Mouse (Mus musculus) kidney, postnatal 0 days (tissue): ENCODE data around the gene Tsn. TPM values are rescaled to one million over a fixed set of nuclear protein-coding genes. Genes with fewer than 3 reads are reported as not detected.

Experiments
- ATAC-seq: fragments of 200-750 bp; cut with Nextera tagmentation; replicated peaks from 2 replicates; pipeline ENCODE4 v1.8.0; 2017; ENCODE audit warnings: low read depth, moderate number of reproducible peaks, moderate TSS enrichment, moderate library complexity; ENCODE audit not compliant: low FRiP score
- DNase-seq: peaks from one replicate; pipeline ENCODE4 v3.0.0-alpha.2; 2016; ENCODE audit warnings: low spot score
- H3K27ac ChIP-seq: fragments of 300-500 bp; sonication (generic); 2 replicates; pipeline ENCODE4 v1.5.1; 2014; ENCODE audit warnings: mild to moderate bottlenecking
- H3K27me3 ChIP-seq: fragments of 300-500 bp; sonication (generic); 2 replicates; pipeline ENCODE4 v1.6.1; 2014; ENCODE audit warnings: low read length, mixed read lengths; ENCODE audit not compliant: insufficient read depth
- H3K36me3 ChIP-seq: fragments of 300-500 bp; sonication (generic); 2 replicates; pipeline ENCODE4 v1.6.1; 2014; ENCODE audit warnings: low read length, mixed read lengths; ENCODE audit not compliant: insufficient read depth
- H3K4me1 ChIP-seq: fragments of 300-500 bp; sonication (generic); replicated peaks from 2 replicates; pipeline ENCODE4 v1.6.1; 2014; ENCODE audit warnings: antibody characterized with exemption, low read length, mixed read lengths; ENCODE audit not compliant: insufficient read depth
- H3K4me2 ChIP-seq: fragments of 300-500 bp; sonication (generic); 2 replicates; pipeline ENCODE4 v1.6.1; 2014; ENCODE audit warnings: mild to moderate bottlenecking, low read length, moderate library complexity, mixed read lengths
- H3K4me3 ChIP-seq: fragments of 300-500 bp; sonication (generic); replicated peaks from 2 replicates; pipeline ENCODE4 v1.5.1; 2014; ENCODE audit warnings: low read depth, low read length
- H3K9ac ChIP-seq: fragments of 300-500 bp; sonication (generic); 2 replicates; pipeline ENCODE4 v1.6.1; 2014; ENCODE audit warnings: low read depth, low read length
- H3K9me3 ChIP-seq: fragments of 300-500 bp; sonication (generic); replicated peaks from 2 replicates; pipeline ENCODE4 v1.6.1; 2016; ENCODE audit warnings: low read length, inconsistent platforms, mixed read lengths
- CTCF ChIP-seq: IDR thresholded peaks from 2 replicates; pipeline ENCODE4 v1.5.1; 2016; ENCODE audit warnings: antibody characterized with exemption, low read depth, mild to moderate bottlenecking, moderate library complexity
- WGBS: fragments of 180-500 bp; shearing (Covaris S2); extraction: QIAGEN DNeasy Blood & Tissue Kit; methylation state at CpG from one replicate; pipeline ENCODE4 v1.1.7; 2014; 5-methylcytosine and 5-hydroxymethylcytosine counted together
- polyA plus RNA-seq: library from polyadenylated mRNA; unstranded; fragments of >200 nt; fragmentation: Nextera tagmentation; extraction: Ambion mirVana; gene quantifications from 2 replicates; pipeline ENCODE4 v1.2.1, GENCODE M21; 2015

Gene Tsn
- polyA plus RNA-seq, 1 experiment from 2014 or later = 273 TPM

- DNase-seq = no peak
- H3K36me3 ChIP-seq = peaks cover 41% of the 10 kb centered on the region
Observed at GRCm38 (mm10) chr1:118334749-118335713, 23.5 kb upstream of the Tsn start.

DNA sequence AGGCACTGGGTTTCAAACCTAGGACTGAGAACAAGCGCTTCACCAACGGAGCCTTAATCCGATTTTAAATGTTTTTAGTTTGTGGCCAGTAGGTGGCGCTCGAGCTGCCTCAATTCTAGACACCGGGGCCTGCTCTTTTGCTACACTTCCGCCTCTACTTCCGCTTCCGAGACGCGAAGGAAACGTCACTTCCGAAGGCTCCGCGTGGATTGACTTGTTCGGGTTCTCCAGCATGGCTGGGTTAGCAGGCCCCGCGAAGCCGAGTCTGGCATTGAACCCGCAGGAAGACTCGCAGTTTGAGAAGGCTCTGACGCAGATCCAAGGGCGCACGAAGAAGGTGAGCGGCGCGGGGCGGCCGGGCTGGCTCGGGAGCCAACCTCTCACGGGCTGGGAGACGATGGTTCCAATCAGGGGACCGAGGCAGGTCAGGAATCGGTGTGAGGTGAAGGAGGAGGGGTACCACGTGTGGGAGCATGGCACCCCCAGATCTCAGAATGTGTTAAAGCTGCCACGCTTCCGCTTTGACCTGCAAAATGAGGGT is 10.2 kb upstream of the Tsn start, which contains the start of gene Nifk:
Gene Nifk (plus strand): TSS at position 179 of the 541 bp plus-strand sequence.
- 0% methylated on average over 37 of the region's 37 CpGs for WGBS
- Histone ChIP-seq H3K27ac (peak within 1 kb of the TSS; percentile 70), H3K27me3 (no peaks in the 10 kb centered on the region), H3K36me3 (0 out of 2 replicates have a peak, but pooled peaks cover 11% of the 10 kb centered on the region), H3K4me3 (peak within 1 kb of the TSS; percentile 94), H3K4me2 (peak within 1 kb of the TSS; percentile 86), H3K9ac (peak within 1 kb of the TSS; percentile 91), H3K4me1 (peaks cover 9% of the 10 kb centered on the region), H3K9me3 (no peaks in the 10 kb centered on the region)
- TF ChIP-seq CTCF = peak; percentile 91
- peak; percentile 91 for ATAC-seq
- DNase-seq = peak; percentile 98

More at GRCm38 (mm10) chr1:118334749-118335713, 23.5 kb upstream of the Tsn start:
- TF ChIP-seq CTCF = no peak
- ATAC-seq = 0 out of 2 replicates have a peak, but pooled peaks have one; percentile 53
- Histone ChIP-seq H3K4me3 (no peak overlapping the region), H3K4me1 (no peaks in the 10 kb centered on the region), H3K9ac (no peak overlapping the region), H3K27me3 (no peaks in the 10 kb centered on the region), H3K4me2 (no peak overlapping the region), H3K9me3 (no peaks in the 10 kb centered on the region), H3K27ac (no peak overlapping the region)
- WGBS = 80% methylated on average over 9 of the region's 9 CpGs

DNA sequence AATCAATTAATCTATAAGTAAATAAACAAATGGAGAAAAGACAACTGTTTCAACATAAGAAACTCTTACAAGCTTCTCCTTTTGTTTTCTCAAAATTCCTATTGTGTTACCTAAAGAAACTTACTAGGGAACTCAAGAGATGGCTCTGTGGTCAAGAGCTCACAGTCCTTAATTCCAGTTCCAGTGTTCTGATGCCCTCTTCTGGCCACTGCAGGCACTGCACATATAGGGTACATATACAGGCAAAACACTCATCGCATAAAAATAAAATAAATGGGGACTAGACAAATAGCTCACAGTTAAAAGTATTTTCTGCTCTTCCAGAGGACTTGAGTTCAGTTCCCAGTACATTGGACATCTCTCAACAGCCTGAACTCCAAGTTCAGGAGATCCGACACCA is 9.2 kb upstream of the Tsn start:
- Histone ChIP-seq H3K9ac (no peak overlapping the region), H3K9me3 (no peaks in the 10 kb centered on the region), H3K27me3 (no peaks in the 10 kb centered on the region), H3K27ac (no peak overlapping the region), H3K4me1 (peaks cover 9% of the 10 kb centered on the region), H3K4me3 (no peak overlapping the region), H3K36me3 (0 out of 2 replicates have a peak, but pooled peaks cover 11% of the 10 kb centered on the region), H3K4me2 (no peak overlapping the region)
- peak; percentile 67 for TF ChIP-seq CTCF
- ATAC-seq (no peak), DNase-seq (peak; percentile 28)
- WGBS = 72% methylated on average over 2 of the region's 2 CpGs

DNA sequence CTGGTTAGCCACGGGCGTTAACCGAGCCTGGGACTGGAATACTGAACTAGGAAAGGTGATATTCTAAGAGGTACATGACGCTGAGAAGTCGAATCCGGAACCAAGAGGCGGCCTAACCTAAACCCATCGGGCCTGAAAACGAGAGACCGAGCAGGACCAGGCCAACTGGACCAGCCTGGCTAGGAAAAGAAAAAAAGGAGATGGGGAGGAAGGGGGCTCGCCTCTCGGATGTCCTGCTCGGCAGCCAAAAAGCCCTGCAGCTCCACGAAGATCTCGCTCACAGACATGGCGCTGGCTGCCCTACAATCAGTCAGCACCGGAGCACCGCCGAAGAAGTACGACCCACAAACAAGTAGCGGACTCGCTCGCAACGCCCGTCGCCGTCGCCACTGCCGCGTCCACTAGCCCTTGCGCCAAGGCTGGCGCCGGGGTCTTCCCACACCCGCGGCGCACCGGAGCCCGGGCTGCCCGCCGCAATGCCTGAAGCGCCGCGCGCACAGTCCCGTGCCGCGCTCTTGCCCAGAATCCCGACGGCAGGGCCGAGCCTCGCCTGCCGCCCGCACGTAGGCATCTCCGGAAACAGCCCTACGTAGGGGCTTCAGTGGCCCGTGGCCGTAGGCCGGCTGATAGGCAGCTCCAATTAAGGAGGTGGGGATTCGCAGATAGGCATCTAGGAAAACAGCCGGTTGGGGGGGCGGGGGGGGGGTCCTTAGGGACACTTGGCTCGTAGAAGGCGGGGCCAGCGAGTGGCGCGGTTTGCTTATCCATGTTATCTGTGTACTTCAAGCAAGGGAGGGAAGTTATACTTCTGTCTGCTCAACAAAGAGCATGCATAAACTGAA is 538 bp downstream of the Tsn start:
- TF ChIP-seq CTCF = no peak
- Histone ChIP-seq H3K9ac (peak overlapping the region; percentile 80), H3K27ac (peak overlapping the region; percentile 95), H3K36me3 (0 out of 2 replicates have a peak, but pooled peaks cover 6% of the 10 kb centered on the region), H3K4me3 (peak overlapping the region; percentile 82), H3K27me3 (no peaks in the 10 kb centered on the region), H3K4me1 (peaks cover 6% of the 10 kb centered on the region), H3K4me2 (peak overlapping the region; percentile 73), H3K9me3 (no peaks in the 10 kb centered on the region)
- ATAC-seq (peak; percentile 97), DNase-seq (peak; percentile 92)
- WGBS = under 1% methylated on average over 67 of the region's 67 CpGs

DNA sequence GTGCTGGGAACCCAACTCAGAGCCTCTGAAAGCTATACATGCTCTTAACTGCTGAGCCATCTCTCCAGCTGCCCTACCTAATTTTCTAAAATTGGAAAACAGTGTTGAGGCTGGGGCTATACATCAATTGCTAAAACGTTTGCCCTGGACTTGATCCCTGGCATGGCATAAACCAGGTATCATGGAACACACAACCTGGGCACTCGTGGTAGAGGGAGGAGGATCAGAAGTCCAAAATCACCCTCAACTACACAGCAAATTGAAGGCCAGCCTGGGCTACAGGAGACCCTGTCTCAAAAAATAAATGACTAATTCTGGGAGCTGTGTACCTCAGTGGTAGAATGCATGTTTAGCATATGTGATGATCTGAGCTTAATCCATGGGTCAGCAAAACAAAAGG is 13.8 kb downstream of the Tsn start:
- WGBS = 95% methylated on average over 2 of the region's 2 CpGs
- Histone ChIP-seq H3K36me3 (peaks cover 49% of the 10 kb centered on the region), H3K4me1 (no peaks in the 10 kb centered on the region), H3K27me3 (no peaks in the 10 kb centered on the region), H3K9ac (no peak overlapping the region), H3K4me2 (no peak overlapping the region), H3K27ac (no peak overlapping the region), H3K4me3 (no peak overlapping the region), H3K9me3 (no peaks in the 10 kb centered on the region)
- DNase-seq (no peak), ATAC-seq (no peak)
- no peak for TF ChIP-seq CTCF

GRCm38 (mm10) chr1:118296673-118297072 is 14.9 kb downstream of the Tsn start:
- no peak for DNase-seq
- Histone ChIP-seq H3K4me2 (no peak overlapping the region), H3K27me3 (no peaks in the 10 kb centered on the region), H3K36me3 (peaks cover 39% of the 10 kb centered on the region), H3K27ac (no peak overlapping the region), H3K4me1 (no peaks in the 10 kb centered on the region), H3K9me3 (no peaks in the 10 kb centered on the region), H3K4me3 (no peak overlapping the region), H3K9ac (no peak overlapping the region)
- WGBS = 79% methylated on average over 3 of the region's 3 CpGs
- no peak for ATAC-seq
- TF ChIP-seq CTCF = no peak
